Mouse (Mus musculus) testis, adult 2 months (tissue): ENCODE results near the gene Trpv4. TPM values are rescaled to one million over a fixed set of nuclear protein-coding genes. Genes with fewer than 3 reads are reported as not detected.

Experiments
- H3K27ac ChIP-seq: fragments of 200-500 bp; 2 replicates; pipeline ENCODE4 v1.5.1; 2012; ENCODE audit warnings: low read depth, low read length; ENCODE audit not compliant: control insufficient read depth, insufficient read depth
- H3K27me3 ChIP-seq: fragments of 200-500 bp; 2 replicates; pipeline ENCODE4 v1.6.1; 2012; ENCODE audit warnings: mild to moderate bottlenecking, low read length, moderate library complexity; ENCODE audit not compliant: control insufficient read depth, insufficient read depth
- H3K36me3 ChIP-seq: fragments of 200-500 bp; 2 replicates; pipeline ENCODE4 v1.6.1; 2012; ENCODE audit warnings: mild to moderate bottlenecking, low read length; ENCODE audit not compliant: control insufficient read depth, insufficient read depth
- H3K4me1 ChIP-seq: fragments of 200-500 bp; 2 replicates; pipeline ENCODE4 v1.6.1; 2012; ENCODE audit warnings: low read length; ENCODE audit not compliant: control insufficient read depth, insufficient read depth
- H3K4me3 ChIP-seq: fragments of 200-500 bp; 2 replicates; pipeline ENCODE4 v1.5.1; 2012; ENCODE audit warnings: low read depth, mild to moderate bottlenecking, low read length, moderate library complexity, mixed read lengths; ENCODE audit not compliant: control insufficient read depth
- CTCF ChIP-seq: fragments of 200-500 bp; IDR thresholded peaks from 2 replicates; pipeline ENCODE4 v1.5.1; 2012; ENCODE audit warnings: low read depth, mild to moderate bottlenecking, inconsistent platforms, low read length, moderate library complexity; ENCODE audit not compliant: control insufficient read depth, insufficient read depth, insufficient replicate concordance
- POLR2A ChIP-seq: fragments of 200-500 bp; IDR thresholded peaks from 2 replicates; pipeline ENCODE4 v1.6.1; 2012; ENCODE audit warnings: low read depth, mild to moderate bottlenecking, inconsistent platforms, low read length, moderate library complexity; ENCODE audit not compliant: control insufficient read depth
- polyA plus RNA-seq: library from polyadenylated mRNA; depleted of rRNA; stranded (reverse); fragments of >200 nt; gene quantifications from 2 replicates; pipeline ENCODE4 v1.2.3, GENCODE M21; 2012

Trpv4 gene
- polyA plus RNA-seq, 1 experiment, result 0.93 TPM

GRCm38 (mm10) chr5:114651002-114651401, 7.2 kb downstream of the Trpv4 start:
- Histone ChIP-seq H3K4me1 (peaks cover 14% of the 10 kb centered on the region), H3K4me3 (no peak overlapping the region), H3K27me3 (no peaks in the 10 kb centered on the region), H3K27ac (no peak overlapping the region), H3K36me3 (no peaks in the 10 kb centered on the region)
- TF ChIP-seq POLR2A (no peak), CTCF (no peak)

- no peak overlapping the region for H3K4me3 ChIP-seq
- no peak for TF ChIP-seq CTCF
- no peak for TF ChIP-seq POLR2A
- H3K36me3 ChIP-seq, result no peaks in the 10 kb centered on the region
- peaks cover 14% of the 10 kb centered on the region for H3K4me1 ChIP-seq
- no peaks in the 10 kb centered on the region for H3K27me3 ChIP-seq
- no peak overlapping the region for H3K27ac ChIP-seq
Measured at GRCm38 (mm10) chr5:114648728-114649311, 9.4 kb downstream of the Trpv4 start.

- H3K4me1 ChIP-seq, result peaks cover 14% of the 10 kb centered on the region
- no peak overlapping the region for H3K27ac ChIP-seq
- H3K27me3 ChIP-seq, result no peaks in the 10 kb centered on the region
- no peak for TF ChIP-seq CTCF
- TF ChIP-seq POLR2A, result no peak
- H3K36me3 ChIP-seq, result no peaks in the 10 kb centered on the region
- peak overlapping the region; percentile 51 for H3K4me3 ChIP-seq
Measured at GRCm38 (mm10) chr5:114647211-114647974, 10.8 kb downstream of the Trpv4 start.

GRCm38 (mm10) chr5:114645916-114646315, 12.3 kb downstream of the Trpv4 start:
- H3K4me3 ChIP-seq, result no peak overlapping the region
- no peaks in the 10 kb centered on the region for H3K27me3 ChIP-seq
- TF ChIP-seq CTCF, result no peak
- no peak for TF ChIP-seq POLR2A
- no peak overlapping the region for H3K27ac ChIP-seq
- H3K4me1 ChIP-seq, result peaks cover 14% of the 10 kb centered on the region
- no peaks in the 10 kb centered on the region for H3K36me3 ChIP-seq

- Histone ChIP-seq H3K4me3 (no peak overlapping the region), H3K27me3 (no peaks in the 10 kb centered on the region), H3K36me3 (no peaks in the 10 kb centered on the region), H3K27ac (no peak overlapping the region), H3K4me1 (peaks cover 14% of the 10 kb centered on the region)
- TF ChIP-seq POLR2A, result no peak
- no peak for TF ChIP-seq CTCF
Measured at GRCm38 (mm10) chr5:114644918-114645317, 13.3 kb downstream of the Trpv4 start.

GRCm38 (mm10) chr5:114640809-114641208, 17.4 kb downstream of the Trpv4 start:
- TF ChIP-seq POLR2A, result no peak
- no peak for TF ChIP-seq CTCF
- H3K27ac ChIP-seq, result no peak overlapping the region
- no peaks in the 10 kb centered on the region for H3K27me3 ChIP-seq
- H3K36me3 ChIP-seq, result no peaks in the 10 kb centered on the region
- peaks cover 9% of the 10 kb centered on the region for H3K4me1 ChIP-seq
- H3K4me3 ChIP-seq, result no peak overlapping the region

- no peak overlapping the region for H3K4me3 ChIP-seq
- no peak for TF ChIP-seq CTCF
- H3K36me3 ChIP-seq, result no peaks in the 10 kb centered on the region
- peaks cover 10% of the 10 kb centered on the region for H3K4me1 ChIP-seq
- no peak overlapping the region for H3K27ac ChIP-seq
- H3K27me3 ChIP-seq, result no peaks in the 10 kb centered on the region
Measured at GRCm38 (mm10) chr5:114639645-114639957, 18.6 kb downstream of the Trpv4 start.
